10 mouse cellular contexts compared by ENCODE assay signal in the genomic region with DNA sequence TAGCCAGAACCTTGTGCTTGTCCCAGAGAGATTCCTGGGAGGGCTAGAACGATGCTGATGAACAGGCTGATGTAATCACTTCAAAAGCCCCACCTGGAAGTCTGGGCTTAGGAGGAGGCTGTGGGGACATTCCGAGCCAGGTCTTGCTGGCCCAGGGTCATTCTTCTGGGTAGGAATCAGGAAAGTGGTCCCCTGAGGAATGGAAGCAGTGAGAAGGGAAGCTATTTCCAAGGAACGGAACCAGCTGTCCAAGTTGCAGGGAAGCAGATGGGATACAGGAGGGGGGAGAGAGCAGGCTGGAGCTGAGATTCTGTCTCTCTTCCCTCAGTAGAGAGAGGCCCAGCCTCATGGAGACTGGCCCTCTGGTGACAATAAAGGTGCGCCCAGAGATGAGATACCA.
DNase-seq lines count a peak whose midpoint lies in the region; ATAC-seq lines count a peak whose summit lies in the region.
"Had no signal": no experiment of that assay in that cellular context is flagged by ENCODE, and none has a peak within 500 bp of the region (broad histone marks: within the 10 kb centered on the region; RNA-seq: fewer than 3 reads in every experiment).

No protein-coding gene starts in this region.

- H3K4me1 ChIP-seq in heart, embryonic 11.5 days (ENCODE audit: control insufficient read depth, insufficient read depth, low read length) = no peaks in the 10 kb centered on the region
- H3K4me1 ChIP-seq in hindbrain, embryonic 12.5 days = 0 out of 2 replicates have a peak, but pooled peaks cover 4% of the 10 kb centered on the region

- H3K27me3 ChIP-seq in heart, embryonic 11.5 days (ENCODE audit: control insufficient read depth, insufficient read depth, low read length) = no peaks in the 10 kb centered on the region
- H3K27me3 ChIP-seq in hindbrain, embryonic 12.5 days = no peaks in the 10 kb centered on the region

- H3K36me3 ChIP-seq in heart, embryonic 11.5 days (ENCODE audit: control insufficient read depth, insufficient read depth, low read length) = no peaks in the 10 kb centered on the region
- no peaks in the 10 kb centered on the region for H3K36me3 ChIP-seq in hindbrain, embryonic 12.5 days

- no peak overlapping the region for H3K9ac ChIP-seq in heart, embryonic 11.5 days (ENCODE audit: low read depth, low read length)
- H3K9ac ChIP-seq in hindbrain, embryonic 12.5 days = no peak overlapping the region

- no peak overlapping the region for H3K4me3 ChIP-seq in heart, embryonic 11.5 days (ENCODE audit: low read depth, low read length)
- no peak overlapping the region for H3K4me3 ChIP-seq in hindbrain, embryonic 12.5 days

- WGBS in heart, embryonic 11.5 days (ENCODE audit: insufficient replicate concordance) = 75% methylated on average over 4 of the region's 4 CpGs
- WGBS in hindbrain, embryonic 12.5 days = 60% methylated on average over 4 of the region's 4 CpGs

- H3K4me2 ChIP-seq in heart, embryonic 11.5 days = no peak overlapping the region
- no peak overlapping the region for H3K4me2 ChIP-seq in hindbrain, embryonic 12.5 days (replicated peaks)

- peak; percentile 97 for DNase-seq in heart, adult 11 months
- DNase-seq in right cerebral cortex, postnatal 10 days (ENCODE audit: low spot score in 2 of 2) = peak; percentile 36 to 56
- no peak for DNase-seq in right cerebral cortex, postnatal 4 days
- peak; percentile 60 for DNase-seq in heart, adult 8-10 months (ENCODE audit: low spot score)
- peak; percentile 38 for DNase-seq in telencephalon, adult 2 months (ENCODE audit: low read depth, low spot score)
- no peak for DNase-seq in adipocyte (ENCODE audit: low spot score)
- DNase-seq: lung, adult 18-20 months; retina, postnatal 1 day had no signal

- ATAC-seq in heart, embryonic 11.5 days (replicated peaks; ENCODE audit: insufficient number of reproducible peaks, low FRiP score, low TSS enrichment) = no peak
- no peak for ATAC-seq in hindbrain, embryonic 12.5 days (ENCODE audit: low FRiP score)

- no peak overlapping the region for H3K27ac ChIP-seq in heart, embryonic 11.5 days (ENCODE audit: low read depth, low read length)
- H3K27ac ChIP-seq in hindbrain, embryonic 12.5 days = no peak overlapping the region

- no peaks in the 10 kb centered on the region for H3K9me3 ChIP-seq in heart, embryonic 11.5 days (replicated peaks; ENCODE audit: control insufficient read depth, low read length)
- no peaks in the 10 kb centered on the region for H3K9me3 ChIP-seq in hindbrain, embryonic 12.5 days (replicated peaks)

Comparison
In these comparisons a context has a peak if more than half of its experiments do, and no peak if none do; other contexts are left out.
1. DNase-seq: peak in heart, adult 11 months (single experiment), right cerebral cortex, postnatal 10 days (2 of 2), heart, adult 8-10 months (single experiment) and telencephalon, adult 2 months (single experiment); none in right cerebral cortex, postnatal 4 days (single experiment) and adipocyte (single experiment).